Mouse (Mus musculus): ENCODE data around the gene Ighmbp2. TPM values are rescaled to one million over a fixed set of nuclear protein-coding genes. Genes with fewer than 3 reads are reported as not detected.

Gene Ighmbp2
- polyA plus RNA-seq (2014; fragmentation: Nextera tagmentation; extraction: Ambion mirVana), result 4.1 and 4.6 TPM in 2 replicates

DNA sequence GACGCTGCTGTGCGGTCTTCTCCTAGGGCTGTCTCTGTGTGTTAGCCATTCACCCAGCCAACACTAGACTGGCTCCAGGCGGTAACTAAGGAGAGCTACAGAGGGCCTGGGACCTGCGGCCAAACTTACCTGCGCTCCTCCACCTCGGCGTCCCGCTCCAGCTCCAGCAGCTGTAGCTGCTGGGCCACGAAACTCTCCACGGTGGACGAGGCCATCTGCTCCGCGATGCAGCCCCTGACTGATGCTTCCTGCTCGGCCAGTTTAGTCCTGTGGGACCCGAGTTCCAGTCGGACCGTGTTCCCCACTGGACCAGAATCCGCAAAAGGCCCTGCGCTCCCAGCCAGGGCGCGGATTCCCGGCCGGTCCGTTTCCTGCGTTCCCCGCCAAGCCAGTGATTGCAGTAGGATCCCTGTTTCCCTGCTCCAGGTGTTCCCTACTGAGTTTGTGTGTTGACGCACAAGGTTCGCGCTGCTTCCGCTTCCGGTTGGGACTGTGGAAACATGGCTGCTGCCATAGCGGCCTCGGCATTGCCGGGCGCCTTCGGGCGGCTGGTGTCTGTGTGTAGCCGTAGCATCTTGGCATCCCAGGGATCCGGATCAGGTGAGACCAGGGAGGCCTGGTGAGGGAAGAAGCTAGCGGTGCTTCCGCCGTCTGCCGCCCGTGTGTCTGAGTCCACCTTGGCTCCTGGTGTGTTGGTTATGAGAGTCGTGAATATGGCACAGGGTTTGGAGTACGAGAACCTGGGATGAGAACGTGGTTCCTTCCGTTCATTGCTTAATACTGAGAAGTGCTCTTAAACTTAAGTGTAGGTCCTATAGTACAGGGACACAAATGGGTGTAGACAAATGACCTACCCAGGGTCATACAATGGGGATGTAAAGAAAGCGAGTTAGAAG lies at the start of gene Ighmbp2, which contains the start of gene Mrpl21:
TSS of gene Ighmbp2 (minus strand) at position 446 of the 896 bp plus-strand sequence.
TSS of gene Mrpl21 (plus strand) at position 330 of the 896 bp plus-strand sequence.
- H3K27me3 ChIP-seq (ENCODE audit: control insufficient read depth, insufficient read depth, low read length), result no peaks in the 10 kb centered on the region
- peak within 1 kb of the TSS; percentile 88 for H3K9ac ChIP-seq (ENCODE audit: low read depth, low read length)
- peak within 1 kb of the TSS; percentile 52 for H3K27ac ChIP-seq (ENCODE audit: low read depth, low read length)
- peak within 1 kb of the TSS; percentile 74 for H3K4me2 ChIP-seq
- H3K36me3 ChIP-seq (ENCODE audit: control insufficient read depth, insufficient read depth, low read length), result peaks cover 3% of the 10 kb centered on the region
- under 1% methylated on average over 49 of the region's 49 CpGs for WGBS (ENCODE audit: insufficient replicate concordance)
- no peaks in the 10 kb centered on the region for H3K9me3 ChIP-seq (replicated peaks; ENCODE audit: control insufficient read depth, low read length)
- peak; percentile 79 for ATAC-seq (replicated peaks; ENCODE audit: insufficient number of reproducible peaks, low FRiP score, low TSS enrichment)
- peak within 1 kb of the TSS; percentile 86 for H3K4me3 ChIP-seq (ENCODE audit: low read depth, low read length)
- H3K4me1 ChIP-seq (ENCODE audit: control insufficient read depth, insufficient read depth, low read length), result peaks cover 7% of the 10 kb centered on the region

DNA sequence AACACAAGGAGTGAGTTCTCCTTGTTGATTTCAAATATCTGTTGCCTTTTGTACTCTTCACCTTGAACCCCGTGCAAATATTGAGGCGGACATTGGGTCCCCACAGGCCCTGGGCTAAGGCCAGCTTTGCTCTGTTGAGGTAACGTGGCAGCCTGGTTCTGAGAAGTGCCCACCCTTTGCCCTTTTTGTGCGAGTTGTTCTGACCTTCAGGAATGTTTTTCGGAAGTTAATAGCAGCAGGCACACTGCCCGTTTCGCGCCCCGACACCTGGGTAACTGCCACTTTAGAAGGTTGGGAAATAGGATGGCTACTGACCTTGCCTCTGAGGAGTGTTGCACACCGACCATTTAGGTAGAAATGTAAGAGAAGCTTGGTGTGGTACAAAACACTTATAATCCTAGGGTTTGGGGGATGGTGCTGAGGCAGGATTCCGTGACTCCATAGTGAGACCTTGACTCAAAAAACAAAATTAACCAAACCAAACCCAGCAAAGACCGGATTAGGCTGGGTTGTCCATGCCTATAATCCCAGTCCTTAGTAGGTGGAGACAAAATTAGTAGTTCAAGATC lies 43.7 kb upstream of the Ighmbp2 start:
- H3K4me3 ChIP-seq (ENCODE audit: low read depth, low read length), result no peak overlapping the region
- H3K9ac ChIP-seq (ENCODE audit: low read depth, low read length), result no peak overlapping the region
- H3K27me3 ChIP-seq (ENCODE audit: control insufficient read depth, insufficient read depth, low read length), result no peaks in the 10 kb centered on the region
- ATAC-seq (replicated peaks; ENCODE audit: insufficient number of reproducible peaks, low FRiP score, low TSS enrichment), result no peak
- WGBS (ENCODE audit: insufficient replicate concordance), result 82% methylated on average over 12 of the region's 12 CpGs
- H3K9me3 ChIP-seq (replicated peaks; ENCODE audit: control insufficient read depth, low read length), result no peaks in the 10 kb centered on the region
- no peak overlapping the region for H3K4me2 ChIP-seq
- no peak overlapping the region for H3K27ac ChIP-seq (ENCODE audit: low read depth, low read length)
- H3K36me3 ChIP-seq (ENCODE audit: control insufficient read depth, insufficient read depth, low read length), result no peaks in the 10 kb centered on the region
- peaks cover 18% of the 10 kb centered on the region for H3K4me1 ChIP-seq (ENCODE audit: control insufficient read depth, insufficient read depth, low read length)

DNA sequence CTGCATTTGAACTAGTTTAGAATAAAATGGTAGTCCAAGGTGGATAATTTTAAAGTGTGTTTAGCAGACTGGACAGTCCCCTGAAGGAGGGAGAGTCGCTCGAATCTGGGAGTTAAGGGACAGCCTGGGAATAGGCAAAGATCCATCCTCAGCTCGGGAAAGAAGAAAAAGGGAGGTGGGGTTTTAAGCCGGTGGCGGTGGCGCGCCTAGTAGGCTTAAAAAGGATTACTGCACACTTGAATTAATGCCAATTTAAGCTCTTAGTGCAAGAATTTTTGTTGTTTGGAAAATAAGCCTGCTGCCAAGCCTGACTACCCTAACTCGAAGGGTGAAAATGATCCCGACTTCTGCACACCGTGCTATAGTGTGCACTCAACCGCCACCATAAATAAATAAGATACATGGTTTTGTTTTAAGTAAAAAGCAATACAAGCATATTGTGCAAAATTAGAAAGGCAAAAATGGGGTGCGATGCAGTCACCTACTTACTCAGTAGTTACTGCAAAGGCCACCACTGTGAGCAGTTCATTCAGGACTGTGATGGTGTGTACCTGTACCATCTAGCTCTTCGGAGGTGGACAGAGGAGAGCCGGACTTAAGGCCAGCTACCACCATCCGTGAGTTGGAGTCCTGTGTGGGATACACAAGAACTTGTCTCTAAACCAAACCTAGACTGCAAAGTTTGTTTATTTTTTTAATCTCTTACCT lies 43.1 kb upstream of the Ighmbp2 start:
- H3K9me3 ChIP-seq (replicated peaks; ENCODE audit: control insufficient read depth, low read length), result no peaks in the 10 kb centered on the region
- H3K36me3 ChIP-seq (ENCODE audit: control insufficient read depth, insufficient read depth, low read length), result no peaks in the 10 kb centered on the region
- 36% methylated on average over 15 of the region's 15 CpGs for WGBS (ENCODE audit: insufficient replicate concordance)
- no peak for ATAC-seq (replicated peaks; ENCODE audit: insufficient number of reproducible peaks, low FRiP score, low TSS enrichment)
- peak overlapping the region; percentile 63 for H3K9ac ChIP-seq (ENCODE audit: low read depth, low read length)
- peak overlapping the region; percentile 96 for H3K4me2 ChIP-seq
- peak overlapping the region; percentile 90 for H3K27ac ChIP-seq (ENCODE audit: low read depth, low read length)
- no peaks in the 10 kb centered on the region for H3K27me3 ChIP-seq (ENCODE audit: control insufficient read depth, insufficient read depth, low read length)
- peak overlapping the region; percentile 68 for H3K4me3 ChIP-seq (ENCODE audit: low read depth, low read length)
- H3K4me1 ChIP-seq (ENCODE audit: control insufficient read depth, insufficient read depth, low read length), result peaks cover 18% of the 10 kb centered on the region

DNA sequence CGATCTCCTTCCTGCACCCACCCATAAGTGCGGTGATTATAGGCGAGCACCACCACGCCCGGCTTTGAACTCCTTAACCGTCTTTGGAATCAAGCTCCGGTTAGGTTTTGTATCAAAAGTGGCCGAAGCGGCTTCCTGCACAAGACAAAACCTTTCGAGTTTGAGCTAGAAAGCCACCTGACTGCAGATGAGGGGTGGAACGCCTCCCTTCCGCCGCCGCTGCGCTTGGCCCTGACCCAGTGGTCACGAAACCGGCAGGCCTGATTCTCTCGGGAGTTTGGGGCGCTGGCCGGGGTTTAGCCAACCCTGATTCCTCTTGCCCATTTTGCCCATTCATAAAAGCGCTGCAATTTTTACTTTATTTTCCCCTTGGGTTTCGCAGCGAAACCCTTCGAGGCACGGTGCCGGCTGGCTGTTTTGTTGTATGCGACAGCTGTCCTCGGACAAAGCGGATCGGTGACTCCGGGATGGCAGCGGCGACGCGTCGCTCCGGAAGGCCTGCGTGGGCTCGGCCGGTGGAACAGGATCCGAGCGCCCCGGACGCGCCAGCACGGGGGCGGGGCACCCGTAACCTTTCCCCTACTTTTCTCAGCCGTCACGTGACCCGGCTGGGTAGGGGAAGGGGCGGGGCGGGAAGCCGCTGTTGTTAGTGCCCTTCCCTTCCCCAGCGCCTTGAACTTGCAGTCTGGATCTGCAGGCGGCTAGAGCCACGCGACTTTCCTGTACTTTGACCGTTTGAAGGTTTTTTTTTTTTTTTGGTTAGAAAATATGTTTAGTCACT lies 42.3 kb upstream of the Ighmbp2 start:
- Histone ChIP-seq H3K9ac (ENCODE audit: low read depth, low read length) (peak overlapping the region; percentile 77), H3K36me3 (ENCODE audit: control insufficient read depth, insufficient read depth, low read length) (no peaks in the 10 kb centered on the region), H3K4me1 (ENCODE audit: control insufficient read depth, insufficient read depth, low read length) (peaks cover 18% of the 10 kb centered on the region), H3K27ac (ENCODE audit: low read depth, low read length) (peak overlapping the region; percentile 90), H3K9me3 (replicated peaks; ENCODE audit: control insufficient read depth, low read length) (no peaks in the 10 kb centered on the region), H3K27me3 (ENCODE audit: control insufficient read depth, insufficient read depth, low read length) (no peaks in the 10 kb centered on the region), H3K4me2 (peak overlapping the region; percentile 96), H3K4me3 (ENCODE audit: low read depth, low read length) (peak overlapping the region; percentile 68)
- ATAC-seq (replicated peaks; ENCODE audit: insufficient number of reproducible peaks, low FRiP score, low TSS enrichment), result peak; percentile 75
- WGBS (ENCODE audit: insufficient replicate concordance), result under 1% methylated on average over 59 of the region's 59 CpGs

DNA sequence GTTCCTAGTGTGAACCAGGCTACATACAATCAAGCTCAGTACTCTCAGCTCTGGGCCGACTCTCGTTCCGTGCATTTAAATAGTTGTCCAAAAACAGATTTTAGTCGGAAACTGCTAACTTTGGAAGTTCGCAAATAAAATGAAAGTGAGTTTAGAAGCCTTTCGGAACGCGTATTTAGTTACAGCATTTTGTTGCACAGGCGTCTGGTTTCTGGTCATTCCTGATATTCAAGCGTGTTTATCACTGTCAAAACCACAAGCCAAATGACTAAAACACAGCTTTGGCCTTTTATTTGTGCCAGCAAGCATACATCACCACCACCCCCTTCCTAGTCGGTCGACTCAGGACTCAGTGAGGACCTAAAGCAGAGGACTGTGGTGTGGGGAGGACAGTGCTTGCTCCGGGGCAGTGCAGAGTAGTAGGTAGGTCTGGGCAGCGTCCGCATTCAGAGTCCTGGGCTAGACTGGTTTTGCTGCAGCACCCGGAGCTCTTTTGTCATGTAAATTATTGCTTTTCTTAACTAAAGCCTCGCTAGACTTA lies 41.5 kb upstream of the Ighmbp2 start:
- Histone ChIP-seq H3K4me2 (peak overlapping the region; percentile 96), H3K36me3 (ENCODE audit: control insufficient read depth, insufficient read depth, low read length) (no peaks in the 10 kb centered on the region), H3K27ac (ENCODE audit: low read depth, low read length) (peak overlapping the region; percentile 90), H3K9ac (ENCODE audit: low read depth, low read length) (peak overlapping the region; percentile 77), H3K4me1 (ENCODE audit: control insufficient read depth, insufficient read depth, low read length) (peaks cover 18% of the 10 kb centered on the region), H3K9me3 (replicated peaks; ENCODE audit: control insufficient read depth, low read length) (no peaks in the 10 kb centered on the region), H3K27me3 (ENCODE audit: control insufficient read depth, insufficient read depth, low read length) (no peaks in the 10 kb centered on the region), H3K4me3 (ENCODE audit: low read depth, low read length) (peak overlapping the region; percentile 68)
- ATAC-seq (replicated peaks; ENCODE audit: insufficient number of reproducible peaks, low FRiP score, low TSS enrichment), result no peak
- 3% methylated on average over 17 of the region's 17 CpGs for WGBS (ENCODE audit: insufficient replicate concordance)

DNA sequence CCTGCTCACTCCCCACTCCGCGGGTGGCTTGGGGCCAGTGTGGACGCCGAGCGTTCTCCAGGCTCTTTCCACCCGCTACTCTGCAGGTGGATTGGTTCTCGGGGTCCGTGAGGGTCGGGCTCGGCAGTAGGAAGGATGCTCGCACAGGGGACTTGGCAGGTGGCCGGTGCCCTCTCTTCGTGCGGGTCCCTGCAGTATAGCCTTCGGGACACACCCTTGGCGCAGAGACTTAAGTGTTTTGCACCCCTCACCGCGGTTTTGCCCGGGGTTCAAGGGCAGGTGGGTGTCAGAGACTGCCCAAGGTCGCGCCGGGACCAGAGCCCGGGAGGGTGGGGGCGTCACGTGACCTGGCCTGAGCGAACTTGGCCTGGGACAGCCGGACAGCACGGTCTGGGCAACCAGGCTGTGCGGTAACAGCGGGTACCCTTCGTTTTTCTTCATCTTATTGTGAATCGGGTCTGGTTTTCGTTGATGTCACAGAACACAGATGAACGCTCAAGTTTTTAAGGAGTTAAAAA lies 41.0 kb upstream of the Ighmbp2 start:
- 1% methylated on average over 34 of the region's 34 CpGs for WGBS (ENCODE audit: insufficient replicate concordance)
- ATAC-seq (replicated peaks; ENCODE audit: insufficient number of reproducible peaks, low FRiP score, low TSS enrichment), result no peak; the same call in 1 of the 2 replicates

DNA sequence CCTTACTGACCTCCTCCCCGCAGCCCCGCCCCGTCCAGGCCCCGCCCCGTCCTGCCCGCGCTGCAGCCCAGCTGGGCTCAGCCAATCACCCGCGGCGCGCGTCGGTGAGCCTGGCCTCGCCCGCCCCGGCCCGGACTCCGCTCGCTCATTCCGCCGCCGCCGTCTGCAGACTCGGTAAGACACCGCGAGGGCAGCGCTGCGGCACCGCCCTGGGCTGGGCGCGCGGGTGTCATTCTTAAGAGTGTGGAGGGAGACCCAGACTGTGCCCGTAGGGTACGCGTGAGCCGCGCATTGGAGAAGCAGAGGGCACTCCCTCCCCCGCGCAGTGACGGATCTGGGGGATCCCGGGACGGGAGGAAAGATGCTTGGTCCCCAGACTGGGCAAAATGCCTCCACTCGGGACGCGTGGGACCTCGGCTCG lies 40.4 kb upstream of the Ighmbp2 start:
- WGBS (ENCODE audit: insufficient replicate concordance), result under 1% methylated on average over 47 of the region's 47 CpGs
- Histone ChIP-seq H3K36me3 (ENCODE audit: control insufficient read depth, insufficient read depth, low read length) (no peaks in the 10 kb centered on the region), H3K9ac (ENCODE audit: low read depth, low read length) (peak overlapping the region; percentile 77), H3K4me1 (ENCODE audit: control insufficient read depth, insufficient read depth, low read length) (peaks cover 18% of the 10 kb centered on the region), H3K4me2 (peak overlapping the region; percentile 96), H3K4me3 (ENCODE audit: low read depth, low read length) (peak overlapping the region; percentile 68), H3K27ac (ENCODE audit: low read depth, low read length) (peak overlapping the region; percentile 41; the same call in 1 of the 2 replicates), H3K27me3 (ENCODE audit: control insufficient read depth, insufficient read depth, low read length) (no peaks in the 10 kb centered on the region), H3K9me3 (replicated peaks; ENCODE audit: control insufficient read depth, low read length) (no peaks in the 10 kb centered on the region)
- peak; percentile 87 for ATAC-seq (replicated peaks; ENCODE audit: insufficient number of reproducible peaks, low FRiP score, low TSS enrichment)

More for the DNA sequence above, 41.0 kb upstream of the Ighmbp2 start:
- Histone ChIP-seq H3K9me3 (replicated peaks; ENCODE audit: control insufficient read depth, low read length) (no peaks in the 10 kb centered on the region), H3K9ac (ENCODE audit: low read depth, low read length) (peak overlapping the region; percentile 77), H3K27me3 (ENCODE audit: control insufficient read depth, insufficient read depth, low read length) (no peaks in the 10 kb centered on the region), H3K4me2 (peak overlapping the region; percentile 96), H3K27ac (ENCODE audit: low read depth, low read length) (no peak overlapping the region), H3K4me3 (ENCODE audit: low read depth, low read length) (peak overlapping the region; percentile 68), H3K36me3 (ENCODE audit: control insufficient read depth, insufficient read depth, low read length) (no peaks in the 10 kb centered on the region), H3K4me1 (ENCODE audit: control insufficient read depth, insufficient read depth, low read length) (peaks cover 18% of the 10 kb centered on the region)

Measured in heart, embryonic 11.5 days (tissue).